ENCODE assay signal across 8 mouse cellular contexts in the genomic region with DNA sequence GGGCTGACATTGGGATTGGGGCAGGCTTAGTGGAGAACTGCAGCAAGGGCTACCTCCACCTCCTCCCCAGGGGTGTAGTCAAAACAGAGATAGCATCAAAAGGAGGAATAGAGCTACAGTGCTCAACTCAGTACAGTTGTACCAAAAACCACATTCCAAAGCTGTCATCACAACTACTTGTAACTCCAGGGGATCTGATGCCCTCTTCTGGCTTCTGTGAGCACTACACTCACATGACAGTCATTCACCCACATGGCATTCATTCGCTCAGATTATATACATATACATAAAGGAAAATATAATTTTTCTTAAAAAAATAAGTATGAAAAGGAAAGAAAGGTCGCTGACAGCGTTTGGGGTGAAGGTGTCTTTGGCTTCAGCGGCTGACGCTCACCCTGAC. TPM values are rescaled to one million over a fixed set of nuclear protein-coding genes. Genes with fewer than 3 reads are reported as not detected.
A peak's percentile ranks its signal among the peaks of the same experiment; 100 is the strongest.
DNase-seq lines count a peak whose midpoint lies in the region; ATAC-seq and TF ChIP-seq lines count a peak whose summit lies in the region.

No protein-coding gene starts in this region.

- H3K27me3 ChIP-seq in liver, embryonic 12.5 days (replicated peaks) = no peaks in the 10 kb centered on the region; the same call in 1 of the 2 replicates
- H3K27me3 ChIP-seq in liver, embryonic 14.5 days (ENCODE audit: control insufficient read depth, insufficient read depth, low read length) = no peaks in the 10 kb centered on the region

- H3K27ac ChIP-seq in liver, embryonic 12.5 days = no peak overlapping the region
- H3K27ac ChIP-seq in liver, embryonic 14.5 days = no peak overlapping the region

- H3K9ac ChIP-seq in liver, embryonic 12.5 days = no peak overlapping the region
- H3K9ac ChIP-seq in liver, embryonic 14.5 days (replicated peaks) = no peak overlapping the region

- DNase-seq in liver = peak; percentile 22
- DNase-seq in MN1 (ENCODE audit: low spot score) = peak; percentile 18
- peak; percentile 51 for DNase-seq in cerebellum, adult 9-11 months
- DNase-seq in heart, postnatal 10 days = peak; percentile 44 to 60
- peak in 1 of 3 experiments; percentile 17 for DNase-seq in liver, embryonic 14.5 days (ENCODE audit: low read depth in 3 of 3, low spot score in 3 of 3)
- peak; percentile 38 for DNase-seq in thymus, postnatal 25 days
- no peak for DNase-seq in urinary bladder, postnatal 10 days (ENCODE audit: low spot score)

- no peak overlapping the region for H3K4me3 ChIP-seq in liver, embryonic 12.5 days
- H3K4me3 ChIP-seq in liver, embryonic 14.5 days (ENCODE audit: insufficient read depth in 1 of 2, low read depth in 2 of 2, low read length in 2 of 2) = no peak overlapping the region

- intact Hi-C loops in heart, postnatal 10 days (cut with DNase I) = no loop called here

- TF ChIP-seq CTCF in liver, embryonic 14.5 days (IDR thresholded peaks at IDR 0.05; ENCODE audit: low read depth) = peak; percentile 62

- H3K9me3 ChIP-seq in liver, embryonic 12.5 days (replicated peaks) = no peaks in the 10 kb centered on the region
- H3K9me3 ChIP-seq in liver, embryonic 14.5 days (ENCODE audit: control insufficient read depth, low read length) = no peaks in the 10 kb centered on the region

- no peaks in the 10 kb centered on the region for H3K4me1 ChIP-seq in liver, embryonic 12.5 days
- H3K4me1 ChIP-seq in liver, embryonic 14.5 days (replicated peaks; ENCODE audit: control insufficient read depth in 2 of 2, insufficient read depth in 2 of 2, low read length in 1 of 2) = no peaks in the 10 kb centered on the region

- no peak overlapping the region for H3K4me2 ChIP-seq in liver, embryonic 12.5 days
- H3K4me2 ChIP-seq in liver, embryonic 14.5 days (ENCODE audit: low read depth) = no peak overlapping the region

- WGBS in liver, embryonic 12.5 days (ENCODE audit: insufficient replicate concordance) = 51% methylated on average over 5 of the region's 5 CpGs
- 43% methylated on average over 5 of the region's 5 CpGs for WGBS in liver, embryonic 14.5 days (ENCODE audit: insufficient replicate concordance)

- no peaks in the 10 kb centered on the region for H3K36me3 ChIP-seq in liver, embryonic 12.5 days
- H3K36me3 ChIP-seq in liver, embryonic 14.5 days (replicated peaks; ENCODE audit: control insufficient read depth, insufficient read depth, low read depth) = no peaks in the 10 kb centered on the region

- no peak for ATAC-seq in liver, embryonic 12.5 days
- no peak for ATAC-seq in liver, embryonic 14.5 days (ENCODE audit: insufficient read depth)

- no peak for TF ChIP-seq EP300 in liver, embryonic 14.5 days (IDR thresholded peaks at IDR 0.05; ENCODE audit: low read depth)

RNA-seq across cellular contexts. Expression of gene Rimkla, which starts 32.1 kb away (rescaled TPM):
- 0.04 and 0.08 TPM in 2 replicates for polyA plus RNA-seq in liver, embryonic 12.5 days (2016; fragmentation: Nextera tagmentation; extraction: Ambion mirVana)
- total RNA-seq in heart, postnatal 10 days (2021) = 1 to 10 TPM; 1.3 to 1.5 TPM
- 0.01 and 0.02 TPM in 2 replicates for polyA plus RNA-seq in liver, embryonic 14.5 days (2012; rRNA removed)
- polyA plus RNA-seq in liver, embryonic 14.5 days (2014; fragmentation: Nextera tagmentation; extraction: Ambion mirVana) = not detected in 2 replicates

RNA-seq across cellular contexts. Expression of gene Zmynd12, which starts 37.7 kb away (rescaled TPM):
- polyA plus RNA-seq in liver, embryonic 12.5 days (2016; fragmentation: Nextera tagmentation; extraction: Ambion mirVana) = 0.16 and 0.23 TPM in 2 replicates
- total RNA-seq in heart, postnatal 10 days (2021) = not detected
- polyA plus RNA-seq in liver, embryonic 14.5 days (2012; rRNA removed) = 0.04 and 0.06 TPM in 2 replicates
- 0.15 TPM in 2 replicates for polyA plus RNA-seq in liver, embryonic 14.5 days (2014; fragmentation: Nextera tagmentation; extraction: Ambion mirVana)

RNA-seq across cellular contexts. Expression of gene Ppcs, which starts 38.1 kb away (rescaled TPM):
- polyA plus RNA-seq in liver, embryonic 12.5 days (2016; fragmentation: Nextera tagmentation; extraction: Ambion mirVana) = 20.2 and 20.9 TPM in 2 replicates
- total RNA-seq in heart, postnatal 10 days (2021) = 10 to 100 TPM in 1 of 2 experiments, 1 to 10 TPM in 1; 9.6 to 17.0 TPM
- 5.0 and 6.5 TPM in 2 replicates for polyA plus RNA-seq in liver, embryonic 14.5 days (2012; rRNA removed)
- 14.4 and 15.5 TPM in 2 replicates for polyA plus RNA-seq in liver, embryonic 14.5 days (2014; fragmentation: Nextera tagmentation; extraction: Ambion mirVana)

RNA-seq across cellular contexts. Expression of gene Ccdc30, which starts 45.0 kb away (rescaled TPM):
- 1.4 and 1.9 TPM in 2 replicates for polyA plus RNA-seq in liver, embryonic 12.5 days (2016; fragmentation: Nextera tagmentation; extraction: Ambion mirVana)
- total RNA-seq in heart, postnatal 10 days (2021) = under 1 TPM; 0.35 to 0.65 TPM
- polyA plus RNA-seq in liver, embryonic 14.5 days (2012; rRNA removed) = 0.15 and 0.41 TPM in 2 replicates
- 0.96 and 1.2 TPM in 2 replicates for polyA plus RNA-seq in liver, embryonic 14.5 days (2014; fragmentation: Nextera tagmentation; extraction: Ambion mirVana)
